Mouse (Mus musculus): Measurements from ENCODE around the gene Ttc25.
"Not testable (repeated sequence)": the region's sequence is repeated elsewhere in the genome, so short reads cannot be mapped to it uniquely, and the experiment has no call there.

Ttc25 gene

DNA sequence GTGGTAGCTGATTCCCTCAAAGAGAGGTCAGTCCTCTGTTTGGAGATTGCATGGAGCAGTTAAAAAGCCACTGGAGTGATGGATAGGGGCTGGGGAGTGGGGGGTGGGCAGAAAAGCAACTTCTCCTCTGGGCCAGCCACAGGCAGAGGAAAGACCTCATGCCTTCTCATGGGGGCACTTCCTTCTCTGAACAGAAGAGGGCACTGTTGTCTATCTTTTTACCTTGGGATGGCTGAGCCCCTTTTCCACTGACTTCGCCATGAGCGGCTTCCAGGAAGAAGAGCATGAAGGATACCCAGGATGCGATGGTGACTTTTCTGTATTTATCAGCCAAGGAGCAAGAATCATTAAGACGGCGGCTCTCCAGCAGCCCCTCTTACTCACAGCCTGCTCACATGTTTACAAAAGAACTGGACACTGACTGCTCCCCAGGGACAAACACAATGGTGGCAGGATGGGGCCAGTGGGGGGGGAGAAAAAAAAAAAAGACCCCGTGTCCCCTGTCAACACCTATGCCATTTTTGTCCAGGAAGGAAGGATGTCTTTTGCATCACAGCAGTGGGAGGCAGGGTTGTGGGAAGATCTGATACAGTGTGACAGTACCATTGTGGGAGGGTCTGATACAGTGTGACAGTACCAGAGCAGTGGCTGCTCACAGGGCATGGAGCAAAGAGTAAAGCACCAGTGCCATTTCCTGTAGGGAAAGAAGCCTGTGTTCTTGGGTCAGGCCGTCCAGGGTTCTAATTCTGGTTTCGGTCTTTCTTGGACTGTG, 25.2 kb downstream of the Ttc25 start:
- peak; percentile 35 to 67 for DNase-seq (ENCODE audit: low spot score in 2 of 2)

DNA sequence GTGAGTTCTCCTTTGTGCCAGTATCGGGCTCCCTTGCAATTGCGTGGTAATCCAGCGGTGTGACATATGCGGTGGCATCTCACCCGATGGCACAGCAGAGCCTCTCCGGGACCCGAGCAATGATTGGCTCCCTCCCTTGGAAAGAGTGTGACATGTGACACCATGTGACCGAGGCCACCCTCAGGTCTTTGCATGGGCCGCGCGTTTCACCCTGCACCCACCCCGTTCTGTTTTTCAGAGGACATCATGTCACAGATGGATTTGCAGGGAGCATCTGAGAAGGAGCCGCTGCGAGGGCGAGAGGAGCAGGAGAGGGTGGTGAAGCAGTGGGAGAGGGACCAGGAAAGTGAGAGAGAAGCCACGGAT, 25.8 kb downstream of the Ttc25 start:
- peak; percentile 43 to 53 for DNase-seq (ENCODE audit: low spot score in 2 of 2)

DNA sequence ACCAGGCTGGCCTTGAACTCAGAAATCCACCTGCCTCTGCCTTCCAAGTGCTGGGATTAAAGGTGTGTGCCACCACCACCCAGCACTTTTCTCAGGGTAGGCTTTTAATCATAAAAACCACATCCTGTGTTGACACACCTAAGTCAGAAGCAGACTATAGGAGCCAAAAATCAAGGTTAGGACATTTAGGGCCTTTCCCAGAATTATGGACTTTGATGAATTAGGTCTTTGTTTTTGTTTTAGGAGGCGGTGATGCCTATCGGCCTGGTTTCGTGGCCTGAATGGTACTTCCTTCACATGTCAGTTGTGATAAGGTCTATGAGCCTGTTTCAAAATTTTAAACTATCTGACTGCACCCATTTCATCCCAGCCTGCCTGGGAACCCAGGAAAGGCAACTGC, 28.8 kb downstream of the Ttc25 start:
- no peak for DNase-seq (ENCODE audit: low spot score in 2 of 2)

DNA sequence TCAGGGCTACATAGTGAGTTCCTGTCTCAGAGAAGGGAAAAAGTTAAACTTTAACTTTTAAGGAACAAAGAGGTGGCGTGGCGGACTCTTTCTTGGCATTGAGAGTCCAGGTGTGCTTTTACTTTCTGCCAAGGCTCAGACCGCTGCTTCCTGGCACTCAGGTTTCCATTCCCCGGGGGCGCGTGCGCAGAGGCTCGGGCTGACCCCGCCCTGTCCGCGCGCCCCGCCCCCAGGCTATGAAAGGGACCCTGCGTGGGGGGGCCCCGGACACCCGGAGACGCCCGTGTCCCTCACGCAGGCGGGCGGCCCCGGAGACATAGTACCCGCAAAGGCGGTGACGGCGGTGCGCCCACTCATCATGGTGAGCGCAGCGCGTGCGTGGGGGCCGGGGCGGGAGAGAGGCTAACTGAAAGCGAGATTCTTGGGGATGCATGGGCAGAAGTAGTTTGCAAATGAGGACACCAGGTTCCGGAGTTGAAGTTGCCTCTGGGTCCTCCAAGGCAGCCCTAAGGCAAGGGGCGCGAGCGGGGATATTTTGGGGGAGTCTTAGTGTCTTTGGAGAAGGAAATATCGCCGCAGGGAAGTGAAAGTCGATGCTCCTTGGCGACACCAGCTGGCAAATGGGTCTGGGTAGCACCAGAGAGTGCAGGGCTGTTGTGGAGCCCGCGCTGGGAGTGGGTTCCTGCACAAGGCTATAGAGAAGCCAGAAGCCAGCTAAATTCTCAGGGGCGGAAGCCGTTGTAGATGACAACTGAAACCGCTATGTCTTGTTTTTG, 29.5 kb downstream of the Ttc25 start, which contains the start of gene Cnp:
Cnp (plus strand) TSS at position 197 of the 776 bp plus-strand sequence.
- DNase-seq (ENCODE audit: low spot score in 2 of 2): peak; percentile 43 to 57

DNA sequence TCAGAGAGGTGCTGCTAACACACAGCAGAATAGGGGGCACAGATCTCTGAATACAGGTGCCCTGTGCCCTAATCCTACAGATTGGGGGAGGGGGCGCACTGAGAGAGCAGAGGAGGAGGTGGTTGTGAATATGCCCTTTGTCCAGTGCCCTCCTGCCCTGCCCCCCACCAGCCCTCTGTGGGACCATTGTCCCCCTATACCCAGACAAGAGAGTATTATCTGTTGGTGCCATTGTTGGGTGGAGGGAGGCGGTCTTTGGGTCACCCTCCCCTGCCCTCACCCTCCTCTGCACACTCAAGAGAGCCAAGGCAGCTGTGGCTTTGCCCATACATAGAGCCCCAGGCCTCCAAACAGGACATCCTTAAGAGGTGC, 30.1 kb downstream of the Ttc25 start:
- peak in 1 of 2 experiments; percentile 32 for DNase-seq (ENCODE audit: low spot score in 2 of 2)

DNA sequence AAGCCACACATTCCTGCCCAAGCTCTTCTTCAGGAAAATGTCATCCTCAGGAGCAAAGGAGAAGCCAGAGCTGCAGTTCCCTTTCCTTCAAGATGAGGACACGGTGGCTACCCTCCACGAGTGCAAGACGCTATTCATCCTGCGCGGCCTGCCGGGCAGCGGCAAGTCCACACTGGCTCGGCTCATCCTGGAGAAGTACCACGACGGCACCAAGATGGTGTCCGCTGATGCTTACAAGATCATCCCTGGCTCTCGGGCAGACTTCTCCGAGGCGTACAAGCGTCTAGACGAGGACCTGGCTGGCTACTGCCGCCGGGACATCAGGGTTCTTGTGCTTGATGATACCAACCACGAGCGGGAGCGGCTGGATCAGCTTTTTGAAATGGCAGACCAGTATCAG, 30.8 kb downstream of the Ttc25 start:
- DNase-seq (ENCODE audit: low spot score in 2 of 2): no peak

DNA sequence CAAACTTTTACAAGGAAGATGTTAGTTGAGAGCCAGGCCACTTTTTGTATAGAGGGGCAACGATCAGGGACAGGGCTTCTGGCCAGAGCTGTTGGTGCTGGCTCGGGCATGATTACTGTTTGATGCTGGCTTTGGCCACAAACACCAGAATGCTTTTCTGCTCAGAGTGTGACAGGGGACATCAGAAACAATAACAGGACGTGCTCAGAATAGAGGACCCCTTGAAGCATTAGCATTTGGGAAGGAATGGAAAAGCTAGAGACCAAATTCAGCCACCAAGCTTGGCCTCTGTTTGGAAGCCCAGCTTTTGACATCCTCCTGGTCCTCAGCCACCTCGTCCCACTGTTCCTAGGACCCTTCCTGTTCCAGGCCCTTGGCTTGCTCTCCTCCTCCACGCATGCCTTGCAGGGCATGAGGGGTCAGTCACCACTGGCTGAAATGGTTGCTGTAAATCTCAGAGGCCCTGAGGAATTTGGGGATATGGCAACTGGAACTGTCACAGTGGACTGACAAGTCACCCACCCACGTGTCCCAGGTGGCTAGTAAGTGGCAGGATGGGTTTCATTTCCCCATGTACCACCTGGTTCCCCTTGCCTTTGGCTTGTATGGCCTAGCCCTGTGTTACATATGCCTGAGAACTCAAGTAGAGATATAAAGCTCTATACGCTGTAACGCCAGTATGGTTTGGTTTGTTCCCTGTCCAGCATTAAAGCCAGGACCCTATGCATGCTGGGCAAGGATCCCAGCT, 32.6 kb downstream of the Ttc25 start:
- DNase-seq (ENCODE audit: low spot score in 2 of 2): no peak

DNA sequence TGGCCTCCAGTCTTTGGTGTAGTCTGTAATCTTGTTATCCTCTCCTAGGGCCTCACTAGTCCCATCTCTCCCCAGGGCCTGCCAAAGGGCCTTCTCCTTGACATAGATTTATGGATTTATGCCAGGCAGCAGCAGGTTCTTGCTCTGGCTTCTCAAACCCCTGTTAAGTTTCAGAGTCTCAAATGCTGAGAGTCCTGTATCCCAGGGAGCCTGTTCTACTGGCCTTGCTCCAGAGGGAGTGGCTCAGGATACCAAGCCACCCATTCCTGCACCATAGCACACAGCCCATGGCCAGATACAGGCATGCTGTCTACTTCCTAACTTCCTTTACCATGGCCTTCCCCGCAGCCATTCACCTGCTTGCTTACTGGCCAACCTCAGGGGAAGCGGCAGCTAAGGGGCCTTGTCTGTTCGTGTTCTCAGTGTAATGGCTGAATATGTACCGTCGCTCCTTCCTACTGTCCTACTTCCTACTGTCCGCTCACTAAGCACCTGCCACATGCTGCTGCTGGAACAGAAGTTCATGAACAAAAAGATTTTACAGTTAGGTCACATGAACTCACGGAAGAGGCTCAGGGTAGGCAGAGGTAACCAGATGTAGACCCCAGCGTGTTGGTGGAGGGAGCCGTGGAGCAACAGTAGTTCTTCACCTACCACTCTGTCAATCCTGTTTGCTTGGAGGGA, 33.9 kb downstream of the Ttc25 start:
- DNase-seq (ENCODE audit: low spot score in 2 of 2): no peak

DNA sequence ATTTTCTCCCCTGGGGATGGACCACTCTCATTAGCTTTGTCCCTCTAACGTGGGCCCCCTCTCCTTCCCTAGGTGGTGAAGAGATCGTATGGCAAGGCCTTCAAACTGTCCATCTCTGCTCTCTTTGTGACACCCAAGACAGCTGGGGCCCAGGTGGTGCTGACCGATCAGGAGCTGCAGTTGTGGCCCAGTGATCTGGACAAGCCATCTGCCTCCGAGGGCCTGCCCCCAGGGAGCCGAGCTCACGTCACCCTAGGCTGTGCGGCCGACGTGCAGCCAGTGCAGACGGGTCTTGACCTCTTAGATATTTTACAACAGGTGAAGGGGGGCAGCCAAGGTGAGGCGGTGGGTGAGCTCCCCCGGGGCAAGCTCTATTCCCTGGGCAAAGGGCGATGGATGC, 34.9 kb downstream of the Ttc25 start:
- DNase-seq (ENCODE audit: low spot score in 2 of 2): no peak

DNA sequence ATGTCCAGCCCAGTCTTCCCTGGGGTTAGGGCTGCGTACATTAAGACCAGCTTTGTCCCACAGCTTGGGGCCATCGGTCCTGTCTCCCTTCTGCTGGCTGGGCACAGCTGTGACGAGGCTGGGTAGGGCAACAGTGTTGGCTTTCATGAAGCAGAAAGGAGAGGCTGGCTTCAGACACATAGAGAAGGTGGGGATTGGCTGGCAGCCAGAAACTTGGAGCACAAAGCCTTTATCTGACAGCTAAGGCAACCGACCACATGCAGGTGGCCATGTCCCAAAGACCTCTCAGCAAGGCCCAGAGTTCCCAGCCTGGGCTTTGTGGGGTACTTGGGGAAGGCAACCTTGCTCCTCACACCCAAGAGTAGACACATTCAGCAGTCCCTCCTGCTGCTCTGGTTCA, 36.3 kb downstream of the Ttc25 start:
- peak in 1 of 2 experiments; percentile 38 for DNase-seq (ENCODE audit: low spot score in 2 of 2)

DNA sequence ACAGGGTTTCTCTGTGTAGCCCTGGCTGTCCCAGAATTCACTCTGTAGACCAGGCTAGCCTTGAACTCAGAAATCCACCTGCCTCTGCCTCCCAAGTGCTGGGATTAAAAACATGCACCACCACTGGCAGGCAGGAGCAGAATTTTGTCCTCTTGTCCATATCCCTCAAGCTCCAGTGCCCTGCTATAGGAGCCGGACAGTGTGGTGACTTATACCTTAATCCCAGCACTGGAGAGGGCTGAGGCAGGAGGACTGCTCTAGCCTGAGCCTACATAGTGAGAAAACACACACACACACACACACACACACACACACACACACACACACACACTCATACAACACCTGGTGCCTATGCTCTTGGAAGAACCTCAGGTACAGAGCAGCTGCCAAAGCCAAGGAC, 37.0 kb downstream of the Ttc25 start:
- DNase-seq (ENCODE audit: low spot score in 2 of 2): not testable (repeated sequence)

DNA sequence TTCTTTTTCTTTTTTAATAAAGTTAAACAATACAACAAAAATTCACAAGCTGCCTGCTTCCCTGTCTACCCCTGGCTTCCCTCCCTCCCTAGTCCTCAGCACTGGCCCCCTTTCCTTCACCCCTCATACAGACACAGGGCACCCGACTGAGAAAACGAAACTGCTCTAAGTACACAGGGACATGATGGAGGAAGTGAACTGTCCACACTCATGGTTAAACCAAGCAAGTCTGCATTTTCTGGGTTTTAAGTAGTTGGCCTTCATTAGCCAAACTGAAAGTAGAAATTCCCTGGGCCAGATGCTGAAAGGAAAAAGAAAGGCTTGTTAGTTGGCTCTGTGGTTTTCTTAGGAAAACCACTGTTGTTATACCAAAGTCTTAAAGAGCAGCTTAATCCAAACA, 37.4 kb downstream of the Ttc25 start:
- DNase-seq (ENCODE audit: low spot score in 2 of 2): no peak

DNA sequence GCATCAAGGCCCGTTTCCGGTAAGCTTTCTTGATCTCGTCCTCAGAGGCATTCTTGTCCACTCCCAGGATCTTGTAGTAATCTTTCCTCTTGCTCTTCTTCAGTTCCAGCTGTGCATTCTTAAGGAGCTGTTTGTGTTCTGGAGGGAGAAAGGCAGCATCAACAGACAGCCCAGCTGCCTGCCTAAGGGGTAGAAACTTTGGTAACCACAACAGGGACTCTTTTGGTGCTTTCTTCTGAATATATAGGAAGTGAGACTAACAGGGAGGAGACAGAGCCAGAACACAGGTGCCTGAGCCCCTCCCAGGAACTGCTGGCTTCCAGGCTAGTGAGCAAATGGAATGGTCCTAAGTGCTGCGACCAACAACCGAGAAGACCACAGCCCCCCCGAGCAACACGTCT, 39.2 kb downstream of the Ttc25 start:
- no peak for DNase-seq (ENCODE audit: low spot score in 2 of 2)

DNA sequence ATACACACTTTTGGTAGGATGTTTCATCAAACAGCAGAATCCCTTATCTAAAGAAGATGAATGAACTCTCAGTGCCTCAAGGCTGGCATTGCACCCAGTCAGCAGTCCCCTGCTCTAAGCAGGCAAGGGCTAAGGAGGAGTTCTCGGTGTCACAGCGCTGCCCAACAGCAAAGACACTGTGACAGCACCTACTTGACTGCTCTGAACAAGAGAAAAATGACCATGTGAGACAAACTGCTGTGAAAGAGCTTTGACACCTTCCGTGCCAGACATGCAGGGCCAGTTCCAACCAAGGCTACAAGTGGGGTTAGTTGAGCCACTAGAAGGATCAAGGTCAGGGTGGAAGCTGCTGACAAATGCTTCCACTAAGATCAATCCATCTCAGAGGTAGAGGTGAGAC, 39.7 kb downstream of the Ttc25 start:
- DNase-seq (ENCODE audit: low spot score in 2 of 2): no peak

DNA sequence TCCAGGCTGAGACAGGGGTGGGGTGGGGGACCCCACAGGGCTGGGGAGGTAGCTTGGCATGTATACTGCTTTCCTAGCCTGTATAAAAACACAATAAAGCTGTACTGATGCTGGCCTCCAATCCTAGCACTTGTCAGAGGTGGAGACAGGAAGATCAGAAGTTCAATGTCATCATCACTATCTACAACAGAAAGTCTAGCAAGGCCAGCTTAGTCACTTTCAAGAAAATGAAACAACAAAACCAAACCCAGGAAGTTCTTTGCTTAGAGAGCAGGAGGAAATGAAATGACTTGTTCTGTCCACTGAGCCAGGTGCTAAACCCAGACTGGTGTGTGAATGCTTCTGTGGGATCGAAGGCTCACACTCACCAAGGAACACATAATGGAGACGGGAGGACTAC, 43.1 kb downstream of the Ttc25 start:
- DNase-seq (ENCODE audit: low spot score in 2 of 2): no peak

DNA sequence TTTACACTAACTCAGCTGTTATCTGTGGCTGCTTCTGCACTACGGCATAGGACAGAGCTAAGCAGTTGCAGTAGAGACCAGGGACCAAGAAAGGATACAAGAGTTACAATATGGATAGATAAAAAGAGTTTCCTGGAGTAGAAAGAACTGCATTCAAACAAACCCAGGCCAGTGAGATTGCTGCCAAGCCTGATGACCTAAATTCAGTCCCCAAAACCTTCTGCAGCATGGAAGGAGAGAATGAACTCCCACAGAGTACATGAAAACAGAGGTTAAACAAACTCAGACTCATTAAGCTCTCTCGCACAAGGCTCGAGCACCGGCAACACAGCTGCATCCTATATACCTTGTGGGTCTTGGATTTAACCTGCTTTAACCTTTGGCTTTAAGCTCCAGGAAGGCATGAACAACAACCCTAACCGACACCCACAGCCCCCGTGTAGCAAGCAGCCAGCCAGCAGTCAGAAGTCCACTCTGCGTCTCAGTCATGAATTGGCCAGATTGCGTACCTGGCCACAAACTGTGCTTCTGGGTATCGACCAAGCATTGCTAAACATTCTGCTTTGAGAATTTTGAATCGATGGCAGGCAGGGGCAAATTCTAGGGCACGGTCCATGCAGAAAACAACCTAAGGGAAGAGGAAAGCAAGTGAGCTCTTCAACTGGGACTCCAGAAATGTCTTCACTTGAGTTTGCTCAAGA, 47.1 kb downstream of the Ttc25 start:
- no peak for DNase-seq (ENCODE audit: low spot score in 2 of 2)

DNA sequence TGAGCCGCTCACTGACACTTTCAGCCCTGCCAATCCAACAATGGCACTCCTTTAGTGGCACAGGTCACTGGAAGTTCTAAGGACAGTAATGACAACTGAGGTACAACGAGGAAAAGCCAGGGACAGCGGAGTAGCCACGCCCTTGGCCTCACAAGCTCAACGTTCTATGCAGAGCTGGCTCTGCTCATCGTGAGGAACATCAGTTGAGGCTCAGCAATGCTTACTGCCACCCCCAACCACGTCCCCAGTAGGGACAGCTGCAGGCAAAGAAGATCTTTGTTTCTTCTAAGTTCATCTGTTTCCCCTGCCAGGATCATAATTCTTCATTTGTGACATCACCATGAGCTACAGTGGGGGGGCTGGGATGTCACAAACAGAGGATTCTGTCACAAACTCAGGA, 49.2 kb downstream of the Ttc25 start:
- DNase-seq (ENCODE audit: low spot score in 2 of 2): no peak

DNA sequence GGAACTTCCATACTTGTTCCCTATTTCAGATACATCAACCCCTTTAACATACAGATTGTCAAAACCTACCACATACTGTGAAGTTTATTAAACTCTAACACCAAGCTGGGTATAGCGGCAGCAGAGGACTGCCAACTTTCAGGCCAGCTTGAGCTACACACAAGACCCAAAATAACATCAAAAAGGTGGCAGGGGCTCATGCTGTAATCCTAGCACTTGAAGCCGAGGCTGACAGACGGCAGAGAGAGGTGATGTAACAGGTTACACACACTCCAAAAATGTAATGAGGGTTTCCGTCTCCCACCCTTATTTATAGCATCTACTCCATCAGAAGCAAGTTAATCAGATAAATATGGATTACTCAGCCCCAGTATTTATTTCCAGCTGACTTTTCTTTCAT, 50.1 kb downstream of the Ttc25 start:
- DNase-seq (ENCODE audit: low spot score in 2 of 2): no peak

DNA sequence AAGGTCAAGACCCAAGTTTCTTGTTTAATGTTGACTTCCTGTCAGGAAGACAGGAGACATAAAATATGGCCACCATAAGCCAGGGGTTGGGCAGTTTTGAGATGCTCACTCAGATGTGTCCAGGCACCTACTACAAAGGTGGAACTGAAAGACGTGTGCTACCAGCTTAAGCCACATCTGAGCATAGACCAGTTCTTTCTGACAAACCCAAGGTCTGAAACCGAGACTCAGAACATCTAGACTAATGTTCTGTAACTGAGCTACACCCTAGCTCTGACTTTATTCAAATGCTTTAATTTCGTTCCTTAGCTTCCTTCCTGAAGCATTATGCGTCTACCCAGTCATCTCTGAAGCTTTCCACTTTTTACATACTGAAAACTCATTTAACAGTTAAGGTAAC, 52.7 kb downstream of the Ttc25 start:
- no peak for DNase-seq (ENCODE audit: low spot score in 2 of 2)

DNA sequence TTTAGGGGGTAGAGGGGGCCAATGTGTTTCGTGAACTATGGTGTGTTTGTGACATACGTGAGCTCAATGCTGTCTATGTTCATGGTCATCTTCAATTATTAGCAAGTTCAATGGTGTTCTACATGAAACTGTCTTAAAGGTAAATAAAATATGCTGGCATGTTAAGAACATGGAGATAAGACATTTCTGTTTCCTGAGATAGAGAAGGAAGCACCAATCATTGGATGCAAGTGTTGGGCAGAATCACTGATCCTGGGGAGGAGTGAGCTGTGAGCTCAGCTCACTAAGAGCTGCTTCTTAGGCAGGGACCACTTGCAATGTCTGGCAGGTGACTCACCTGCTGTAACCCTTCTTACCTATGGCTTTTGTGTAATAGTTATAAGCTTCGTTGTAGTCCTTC, 56.0 kb downstream of the Ttc25 start:
- DNase-seq (ENCODE audit: low spot score in 2 of 2): no peak

DNA sequence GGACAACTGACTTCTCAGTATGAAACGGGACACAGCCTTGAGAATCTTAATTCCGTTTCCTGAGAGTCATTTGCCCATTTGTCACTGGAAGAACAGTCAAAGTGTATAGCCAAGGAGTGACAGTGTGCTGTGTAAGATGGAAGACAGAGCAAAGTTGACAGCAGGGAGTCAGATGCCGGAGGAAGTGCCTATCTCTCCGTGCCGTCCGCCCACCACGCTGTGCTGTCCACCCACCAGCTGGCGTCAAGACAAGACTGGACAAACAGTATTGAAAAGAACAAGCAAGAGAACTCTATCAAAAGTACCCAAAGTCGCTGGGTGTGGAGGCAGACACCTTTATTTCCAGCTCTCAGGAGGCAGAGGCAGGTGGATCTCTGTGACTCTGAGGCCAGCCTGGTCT, 57.7 kb downstream of the Ttc25 start:
- no peak for DNase-seq (ENCODE audit: low spot score in 2 of 2)
